Mouse (Mus musculus): Measurements from ENCODE around the gene Fancc.

DNA sequence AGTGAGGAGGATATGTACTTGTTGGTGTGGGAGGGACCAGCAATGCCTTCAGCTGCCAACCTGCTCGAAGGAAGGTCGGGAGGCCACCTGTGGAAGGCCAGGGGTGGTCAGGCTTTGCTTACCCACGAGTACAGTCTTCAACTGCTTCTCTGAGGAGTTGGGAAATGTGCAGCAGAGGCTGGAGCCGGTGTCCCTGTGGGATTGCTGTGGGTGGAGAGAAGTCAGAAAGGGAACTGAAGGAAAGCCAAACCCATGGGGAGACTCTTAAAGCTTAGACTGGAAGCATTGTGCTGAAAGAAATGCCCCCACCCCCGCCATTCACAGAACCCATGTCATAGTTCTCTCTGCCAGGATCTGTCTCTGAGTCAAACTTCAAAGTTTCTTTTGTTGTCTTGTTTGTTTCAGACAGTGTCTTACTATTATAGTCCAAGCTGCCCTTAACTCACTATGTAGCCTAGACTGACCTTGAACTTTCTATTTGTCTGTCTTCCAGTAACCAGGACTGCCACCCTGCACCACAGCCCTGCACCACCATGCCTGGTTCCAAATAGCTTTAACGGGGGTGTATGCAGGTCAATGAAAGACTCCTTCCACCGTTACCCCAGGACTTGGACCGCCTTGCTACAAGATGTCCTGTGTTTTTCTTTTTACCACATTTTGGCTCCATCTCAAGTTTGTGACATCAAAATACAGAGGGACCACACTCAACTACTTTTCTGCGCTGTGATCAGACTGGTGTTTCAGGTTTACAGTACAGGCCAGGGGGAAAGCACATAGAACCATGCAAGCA lies 173.6 kb downstream of the Fancc start:
- TF ChIP-seq CTCF (IDR thresholded peaks at IDR 0.05; ENCODE audit: control insufficient read depth, insufficient read depth, insufficient replicate concordance, low read depth, low read length) = no peak
- no peak for TF ChIP-seq POLR2A (IDR thresholded peaks at IDR 0.05; ENCODE audit: control insufficient read depth, low read depth, low read length)

All from testis, adult 2 months (tissue).